Mouse (Mus musculus) cortical plate, adult 2 months (tissue): Measurements from ENCODE around the gene Zfp282.

ENCODE experiments used
- CTCF ChIP-seq: fragments of 200-500 bp; IDR thresholded peaks from 2 replicates; pipeline ENCODE4 v1.5.1; 2011; ENCODE audit warnings: mild to moderate bottlenecking, control low read depth, low read length; ENCODE audit not compliant: insufficient read depth; ENCODE audit errors: extremely low read depth
- POLR2A ChIP-seq: fragments of 200-500 bp; IDR thresholded peaks from 2 replicates; pipeline ENCODE4 v1.6.1; 2011; ENCODE audit warnings: mild to moderate bottlenecking, low read length, control low read depth; ENCODE audit not compliant: insufficient read depth; ENCODE audit errors: extremely low read depth

GRCm38 (mm10) chr6:47830104-47831078 lies 46.6 kb upstream of the Zfp282 start, which contains the start of gene Zfp786:
- peak; percentile 80 for TF ChIP-seq CTCF
- TF ChIP-seq POLR2A = 0 out of 2 replicates have a peak, but pooled peaks have one; percentile 7
